Mouse (Mus musculus) ovary, adult 18-20 months (tissue): ENCODE results near the gene Cavin3.
A peak's percentile ranks its signal among the peaks of the same experiment; 100 is the strongest.
"Not testable (repeated sequence)": the region's sequence is repeated elsewhere in the genome, so short reads cannot be mapped to it uniquely, and the experiment has no call there.

Experiments
- DNase-seq: peaks from one replicate; pipeline ENCODE4 v3.0.0; 2022; ENCODE audit warnings: low spot score, mixed read lengths

The Cavin3 gene

GRCm38 (mm10) chr7:105480561-105481504 lies 1.3 kb downstream of the Cavin3 start:
- peak; percentile 24 for DNase-seq

DNA sequence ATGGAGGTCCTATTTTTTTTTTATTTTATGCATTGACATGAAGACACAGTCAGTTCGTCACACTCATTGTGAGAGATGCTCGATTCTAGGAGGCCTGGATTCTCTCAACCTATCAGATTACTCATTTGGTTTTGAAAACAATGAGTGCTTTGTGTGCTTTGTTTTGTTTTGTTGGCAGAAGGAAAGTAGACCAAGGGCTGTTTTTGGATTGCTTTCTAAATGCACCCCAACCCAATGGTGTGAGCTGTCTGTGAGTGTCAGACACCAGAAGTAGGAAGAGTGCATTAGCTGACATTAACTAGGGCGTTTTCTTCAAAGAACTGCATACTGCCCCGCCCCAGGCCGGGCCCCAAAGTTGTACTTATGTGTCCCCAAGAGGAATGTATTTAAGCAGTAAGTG lies 2.0 kb downstream of the Cavin3 start:
- DNase-seq: no peak

GRCm38 (mm10) chr7:105479232-105479631 lies 2.9 kb downstream of the Cavin3 start:
- no peak for DNase-seq

DNA sequence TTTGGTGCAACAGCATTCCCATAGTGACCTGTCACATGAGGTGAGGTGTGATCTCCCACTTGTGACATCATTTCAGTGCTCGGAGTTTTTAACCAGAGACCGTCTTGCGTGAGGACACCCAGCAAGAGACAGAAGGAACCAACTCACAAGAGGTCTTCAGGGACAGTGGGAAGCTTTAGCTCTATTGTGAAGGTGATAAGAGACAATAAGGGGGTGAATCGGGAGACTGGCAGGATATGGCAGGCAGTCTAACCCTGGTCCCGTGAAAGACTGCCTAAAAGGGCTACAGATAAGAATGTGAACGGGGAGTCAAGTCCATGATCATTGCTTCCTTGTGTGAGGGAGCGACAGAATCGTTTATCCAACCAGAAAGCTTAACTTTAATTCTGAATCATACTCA lies 3.8 kb downstream of the Cavin3 start:
- no peak for DNase-seq

DNA sequence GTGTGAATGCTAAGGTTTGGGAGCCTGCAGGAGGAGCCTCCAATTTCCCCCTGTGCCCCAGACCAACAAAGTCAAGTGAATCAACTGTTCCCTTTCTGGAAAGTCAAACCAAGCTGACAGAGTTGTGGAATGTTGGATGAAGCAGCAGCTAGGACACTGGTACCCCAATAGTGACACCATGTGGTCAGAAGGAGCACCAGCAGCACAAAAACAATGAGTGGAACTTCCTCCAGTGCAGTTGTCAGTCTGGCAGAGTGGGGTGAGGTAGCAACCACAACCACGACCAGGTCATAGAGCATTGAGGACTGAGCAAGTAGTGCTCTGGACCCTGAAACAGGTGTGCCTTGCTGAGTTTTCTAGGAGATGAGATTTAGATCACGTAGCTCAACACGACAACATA lies 4.3 kb downstream of the Cavin3 start:
- peak; percentile 9 for DNase-seq

DNA sequence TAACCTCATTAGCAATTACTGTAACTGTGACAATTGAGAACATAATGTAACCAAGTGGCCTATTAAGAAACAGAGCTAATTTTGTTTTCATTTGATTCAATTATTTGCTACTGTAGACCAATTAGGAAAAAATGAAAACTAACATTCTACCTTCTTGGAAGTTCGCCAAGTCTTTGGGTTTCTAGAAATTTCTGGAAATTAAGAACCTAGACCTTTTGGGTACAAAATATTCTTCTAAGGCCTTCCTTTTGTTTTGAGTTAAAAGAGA lies 4.7 kb downstream of the Cavin3 start:
- no peak for DNase-seq

DNA sequence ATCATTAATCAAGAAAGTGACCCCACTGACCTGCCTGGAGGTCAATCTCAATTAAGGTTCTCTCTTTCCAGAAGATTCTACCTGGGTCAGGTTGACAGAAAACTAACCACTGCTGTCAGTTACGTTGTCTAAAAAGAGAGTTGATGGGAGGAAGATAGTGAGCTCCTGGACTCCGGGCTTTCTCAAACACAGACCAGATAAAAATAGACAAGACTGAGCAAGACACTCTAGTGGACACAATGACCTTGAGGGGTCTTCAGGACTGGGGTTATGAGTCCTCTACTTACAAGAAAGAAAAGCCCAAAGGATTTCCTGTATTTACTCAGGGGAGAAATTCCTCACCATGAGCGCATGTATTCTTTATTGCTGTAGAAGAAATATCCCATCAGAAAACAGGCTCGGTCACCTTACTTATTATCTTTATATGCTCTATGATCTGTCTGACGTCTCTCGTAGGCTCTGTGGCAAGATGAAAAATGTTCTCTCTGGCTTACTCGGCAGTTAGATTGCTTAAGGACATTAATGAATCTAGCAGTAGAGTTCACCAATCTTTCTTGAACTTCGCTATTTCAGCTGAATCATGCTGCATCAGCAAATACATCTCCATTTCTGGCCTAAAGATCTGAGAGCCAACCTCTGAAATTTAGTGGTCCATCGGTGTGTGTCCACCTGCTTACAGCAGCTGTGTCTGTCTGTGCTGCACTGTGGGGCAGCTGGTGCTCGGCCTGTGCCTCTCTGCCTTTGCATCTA lies 5.2 kb downstream of the Cavin3 start:
- no peak for DNase-seq

DNA sequence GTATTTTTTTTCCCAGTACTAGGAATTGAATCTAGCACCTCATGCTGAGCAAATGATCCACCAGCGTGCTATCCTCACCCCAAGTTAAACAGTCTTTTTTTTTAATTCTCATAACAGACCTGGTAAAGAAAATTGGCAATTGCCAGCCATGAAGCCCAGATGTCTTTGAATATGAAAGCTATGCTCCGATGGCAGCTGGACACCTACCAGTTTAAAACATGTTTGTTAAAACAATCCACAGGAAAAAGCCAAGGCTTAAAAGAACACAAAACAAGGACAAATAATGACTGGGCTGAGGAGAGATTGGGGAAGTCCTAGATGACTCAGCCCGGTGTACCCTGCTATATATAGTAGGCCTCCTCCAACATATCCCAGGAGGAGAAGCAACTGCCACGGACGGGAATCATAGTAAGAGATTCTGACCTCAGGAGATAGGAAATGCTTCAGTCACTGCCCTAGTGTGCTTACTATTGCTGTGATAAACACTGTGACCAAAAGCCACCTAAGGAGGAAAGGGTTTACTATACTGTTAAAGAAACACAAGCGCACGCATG lies 6.6 kb downstream of the Cavin3 start:
- no peak for DNase-seq

DNA sequence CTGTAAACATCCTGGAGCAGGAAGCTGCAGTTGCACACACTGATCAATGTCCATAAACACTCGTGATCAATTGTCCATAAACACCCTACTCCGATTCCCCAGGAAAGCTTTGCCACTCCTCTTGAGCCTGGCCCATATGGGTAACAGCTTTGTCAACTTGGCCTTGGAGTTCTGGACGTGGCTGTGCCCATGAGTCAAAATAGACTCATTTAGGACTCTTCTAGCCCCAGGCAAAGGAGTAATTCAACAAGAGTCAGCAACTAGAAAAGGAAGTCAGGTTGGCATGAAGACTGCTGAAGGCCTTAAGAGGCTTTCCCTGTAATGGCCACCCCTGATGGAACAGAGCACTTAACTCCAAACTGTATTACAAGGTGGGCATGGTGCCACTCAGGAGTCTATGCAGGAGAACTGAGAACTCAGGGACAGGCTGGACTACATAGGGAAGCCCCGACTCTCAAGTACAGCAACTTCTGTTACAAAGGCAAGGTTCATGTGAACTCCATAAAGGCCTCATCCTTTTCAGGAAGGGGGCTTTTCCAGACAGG lies 7.3 kb downstream of the Cavin3 start:
- DNase-seq: no peak

- DNase-seq: no peak
These were observed 9.5 kb downstream of the Cavin3 start for GRCm38 (mm10) chr7:105472607-105473006.

- DNase-seq: not testable (repeated sequence)
These were observed 16.6 kb downstream of the Cavin3 start for GRCm38 (mm10) chr7:105465505-105465904.

DNA sequence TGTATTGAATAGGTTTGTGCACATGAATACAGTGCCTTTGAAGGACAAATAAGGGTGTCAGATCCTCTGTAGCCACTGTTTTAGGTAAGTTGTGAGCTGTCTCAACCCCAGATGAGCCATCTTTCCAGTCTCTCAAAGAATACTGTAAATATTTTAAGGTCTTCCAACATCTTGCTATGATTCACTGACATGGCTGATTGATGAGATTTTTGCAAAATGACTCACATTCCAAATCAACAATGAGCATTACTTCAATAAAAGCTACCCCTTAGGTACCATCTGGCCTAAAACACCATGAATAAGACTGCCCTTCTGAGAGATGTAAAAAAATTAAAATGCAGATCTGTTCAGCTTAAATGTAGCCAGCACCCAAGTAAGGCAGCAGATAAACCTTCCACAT lies 23.6 kb downstream of the Cavin3 start:
- no peak for DNase-seq

DNA sequence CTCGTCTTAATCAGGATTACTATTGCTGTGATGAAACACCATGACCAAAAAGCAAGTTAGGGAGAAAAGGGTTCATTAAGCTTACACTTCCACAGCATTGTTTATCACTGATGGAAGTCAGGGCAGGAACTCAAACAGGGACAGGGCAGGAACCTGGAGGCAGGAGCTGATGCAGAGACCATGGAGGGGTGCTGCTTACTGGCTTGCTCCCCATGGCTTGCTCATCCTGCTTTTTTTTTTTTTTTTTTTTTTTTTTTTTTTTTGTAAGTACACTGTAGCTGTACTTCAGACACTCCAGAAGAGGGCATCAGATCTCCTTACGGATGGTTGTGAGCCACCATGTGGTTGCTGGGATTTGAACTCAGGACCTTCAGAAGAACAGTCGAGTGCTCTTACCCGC lies 28.8 kb downstream of the Cavin3 start:
- not testable (repeated sequence) for DNase-seq

DNA sequence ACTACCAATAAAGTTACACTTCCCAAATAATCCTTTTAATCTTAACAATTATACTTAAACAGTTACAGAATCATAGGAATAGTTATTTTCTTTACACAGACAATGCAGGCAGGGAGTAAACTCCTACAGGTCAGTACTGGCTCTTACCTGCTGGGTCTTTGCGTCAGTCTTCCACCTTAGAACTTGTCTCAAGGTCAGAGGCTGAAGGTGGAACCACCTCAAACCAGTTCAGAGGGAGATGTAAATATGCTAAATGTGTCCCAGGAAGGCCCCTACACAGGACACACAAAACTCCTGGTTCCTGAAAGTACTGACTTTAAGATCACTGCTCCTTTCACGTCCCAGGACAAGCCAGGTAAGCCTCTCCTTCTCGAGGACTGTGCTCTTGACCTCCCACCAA lies 37.0 kb downstream of the Cavin3 start:
- DNase-seq: no peak

DNA sequence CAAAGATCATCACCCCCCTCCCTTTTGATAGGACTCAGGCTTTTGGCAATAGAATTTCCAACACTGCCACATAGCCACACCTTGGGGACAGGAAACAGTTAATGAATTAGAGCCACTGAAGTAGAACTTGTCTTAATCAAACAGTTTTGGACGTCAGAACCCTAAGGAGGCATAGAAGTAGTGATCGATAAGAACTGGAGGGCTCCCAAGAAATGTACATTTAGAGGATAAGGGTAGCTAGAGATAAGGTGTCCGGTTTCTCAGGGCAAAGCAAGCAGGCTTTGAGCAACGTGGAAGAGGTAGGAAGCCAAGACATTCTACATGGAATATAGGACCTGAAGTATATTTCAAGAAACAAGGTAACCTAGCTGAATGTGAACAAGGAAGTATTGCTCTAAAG lies 40.7 kb downstream of the Cavin3 start:
- DNase-seq: no peak

- no peak for DNase-seq
These were observed 43.9 kb downstream of the Cavin3 start for GRCm38 (mm10) chr7:105437979-105438772.

GRCm38 (mm10) chr7:105434798-105435197 lies 47.3 kb downstream of the Cavin3 start:
- DNase-seq: no peak

DNA sequence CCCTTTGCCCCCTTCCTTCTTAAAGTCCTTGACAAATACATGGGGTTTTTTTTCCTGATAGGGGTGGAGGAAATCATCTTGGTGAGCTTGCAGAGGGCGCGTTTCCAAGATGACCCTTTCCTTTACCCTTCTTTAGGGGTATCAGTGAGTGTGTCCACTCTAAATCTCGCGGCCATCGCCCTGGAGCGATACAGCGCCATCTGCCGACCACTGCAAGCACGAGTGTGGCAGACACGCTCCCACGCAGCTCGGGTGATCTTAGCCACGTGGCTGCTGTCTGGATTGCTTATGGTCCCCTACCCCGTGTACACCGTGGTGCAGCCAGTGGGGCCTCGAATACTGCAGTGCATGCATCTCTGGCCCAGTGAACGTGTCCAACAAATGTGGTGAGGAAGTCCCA lies 48.2 kb downstream of the Cavin3 start:
- no peak for DNase-seq

- no peak for DNase-seq
These were observed 50.0 kb downstream of the Cavin3 start for GRCm38 (mm10) chr7:105432058-105432457.
